Mouse (Mus musculus) A20 (cell line): Measurements from ENCODE around the gene Wrnip1.

Experiments
- DNase-seq: peaks from one replicate; pipeline ENCODE4 v3.0.0-alpha.2; 2011; ENCODE audit warnings: low read depth, low spot score

Wrnip1 gene

DNA sequence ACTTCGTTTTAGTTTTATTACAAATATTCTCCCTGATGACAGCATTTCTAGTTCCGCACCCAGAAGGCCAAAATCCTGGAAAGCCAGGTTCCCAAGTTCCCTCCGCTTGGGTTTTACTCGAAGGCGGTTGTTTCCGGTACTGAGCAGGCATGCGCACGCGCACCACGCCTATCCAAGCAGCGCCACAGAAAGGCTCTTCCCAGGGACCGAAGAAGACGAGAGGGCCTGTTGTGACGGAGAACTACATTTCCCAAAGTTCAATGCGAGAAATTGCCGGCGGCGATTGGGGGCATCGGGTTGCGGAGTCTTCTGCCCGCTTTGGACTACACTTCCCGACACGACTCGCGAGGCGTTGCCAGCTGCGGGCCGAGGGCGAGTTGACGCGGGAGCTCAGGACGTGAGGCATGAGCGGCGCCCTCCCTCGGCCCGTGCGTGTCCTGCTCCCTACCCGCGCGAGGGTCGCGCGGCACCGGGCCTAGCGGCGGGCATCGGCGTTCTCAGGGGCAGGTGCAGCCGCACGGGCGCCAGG, at the start of gene Wrnip1:
Gene Wrnip1, plus strand, starts transcription at position 346 of the 529 bp plus-strand sequence.
- peak; percentile 98 for DNase-seq

- no peak for DNase-seq
Observed at GRCm38 (mm10) chr13:32752066-32752657, 49.7 kb upstream of the Wrnip1 start.

DNA sequence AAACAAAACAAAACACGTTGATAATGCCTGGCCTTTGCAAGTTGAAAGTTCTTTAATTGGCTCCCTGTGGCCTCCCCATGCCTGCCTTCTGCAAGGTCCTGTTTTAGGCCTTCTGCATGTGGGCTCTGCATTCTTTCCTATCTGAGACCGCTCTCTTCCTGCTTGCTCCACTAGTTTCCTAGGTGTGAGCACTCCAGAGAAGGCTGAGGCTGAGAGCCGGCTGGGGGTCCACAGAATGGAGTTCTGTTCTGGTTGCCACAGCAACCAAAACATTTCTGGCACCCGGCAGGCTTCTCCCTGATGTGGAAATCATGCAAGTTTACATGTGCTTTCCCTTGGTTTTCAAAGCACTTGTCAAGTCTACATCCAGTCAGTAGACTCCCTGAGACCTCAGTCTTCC, 42.8 kb upstream of the Wrnip1 start:
- no peak for DNase-seq

DNA sequence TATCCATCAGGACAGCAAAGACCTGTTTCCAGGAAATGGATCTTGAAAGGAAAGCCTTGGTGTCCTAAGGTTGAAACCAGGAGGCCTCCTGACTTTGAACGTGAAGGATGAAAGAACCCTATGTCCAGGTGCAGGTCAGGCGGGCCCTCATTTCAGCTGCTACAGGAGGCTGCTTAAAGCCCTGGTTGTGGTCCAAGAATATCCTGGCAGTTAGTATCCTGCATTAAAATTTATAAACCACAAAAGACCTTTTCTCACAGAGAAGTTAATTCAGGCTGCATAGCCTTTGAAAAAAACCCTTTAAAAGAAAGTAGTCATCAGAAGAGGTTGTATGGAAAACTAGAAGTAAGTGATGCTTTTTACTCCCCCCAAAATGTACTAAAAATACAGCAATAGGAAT, 41.0 kb upstream of the Wrnip1 start:
- DNase-seq: no peak

DNA sequence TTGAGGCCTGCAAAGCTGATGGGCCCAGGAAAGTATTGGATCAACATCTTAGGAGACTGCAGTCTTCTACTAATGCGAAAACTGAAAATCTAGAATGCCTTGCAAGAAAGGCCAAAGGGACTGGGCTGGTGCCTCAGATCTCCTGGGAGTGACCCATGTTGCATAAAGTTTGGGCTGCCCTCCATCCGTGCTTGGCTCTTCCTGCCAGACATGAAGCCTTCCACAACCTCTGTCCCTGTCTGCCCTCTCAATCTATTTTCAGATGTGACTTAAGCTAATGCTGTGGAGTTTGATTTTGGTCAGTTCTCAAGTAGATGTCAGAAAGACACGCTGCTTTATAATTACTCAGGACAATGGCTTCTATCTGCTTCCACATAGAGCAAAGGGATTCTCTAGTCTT, 38.7 kb upstream of the Wrnip1 start:
- DNase-seq: no peak

- no peak for DNase-seq
Observed at GRCm38 (mm10) chr13:32764448-32764847, 37.4 kb upstream of the Wrnip1 start.

GRCm38 (mm10) chr13:32768104-32768503, 33.7 kb upstream of the Wrnip1 start:
- peak; percentile 61 for DNase-seq

- DNase-seq: no peak
Observed at GRCm38 (mm10) chr13:32769960-32770359, 31.9 kb upstream of the Wrnip1 start.

DNA sequence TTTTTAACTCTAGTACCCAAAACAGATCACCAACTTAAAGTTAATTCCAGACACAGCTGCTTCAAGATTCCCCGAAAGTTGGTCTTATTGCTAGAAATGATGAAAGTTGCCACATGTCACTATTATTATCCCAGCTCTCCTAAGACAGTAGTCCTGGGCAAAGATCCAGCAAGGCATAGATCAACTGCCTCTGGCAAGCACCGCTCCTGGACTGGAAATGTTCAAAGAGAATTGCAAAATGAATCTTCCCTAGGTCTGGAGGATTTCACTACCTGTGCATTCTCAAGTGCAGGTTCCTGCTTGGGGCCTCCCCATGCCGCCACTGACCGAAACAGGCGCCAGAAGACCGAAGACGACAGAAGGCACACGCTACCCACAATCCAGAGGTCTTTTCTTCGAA, 25.9 kb upstream of the Wrnip1 start:
- no peak for DNase-seq

DNA sequence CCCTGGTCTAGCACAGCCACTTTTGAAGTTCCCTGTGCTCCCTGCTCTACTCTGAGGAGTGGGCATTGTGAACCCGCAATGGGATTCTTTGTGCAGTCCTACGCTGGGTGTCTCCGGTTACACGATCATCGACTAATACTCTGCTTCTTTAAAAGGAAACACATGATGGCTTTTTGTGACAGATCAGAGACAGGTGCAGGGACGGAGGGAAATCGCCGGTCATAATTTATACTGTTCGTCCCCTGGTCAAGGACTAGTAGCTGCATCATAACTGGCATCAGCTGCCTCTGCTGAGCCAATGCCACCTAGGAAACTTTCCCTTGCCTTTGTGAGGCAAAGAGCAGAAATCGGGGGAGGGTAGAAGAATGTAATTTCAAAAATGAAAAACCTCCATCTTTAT, 25.5 kb upstream of the Wrnip1 start:
- DNase-seq: no peak

DNA sequence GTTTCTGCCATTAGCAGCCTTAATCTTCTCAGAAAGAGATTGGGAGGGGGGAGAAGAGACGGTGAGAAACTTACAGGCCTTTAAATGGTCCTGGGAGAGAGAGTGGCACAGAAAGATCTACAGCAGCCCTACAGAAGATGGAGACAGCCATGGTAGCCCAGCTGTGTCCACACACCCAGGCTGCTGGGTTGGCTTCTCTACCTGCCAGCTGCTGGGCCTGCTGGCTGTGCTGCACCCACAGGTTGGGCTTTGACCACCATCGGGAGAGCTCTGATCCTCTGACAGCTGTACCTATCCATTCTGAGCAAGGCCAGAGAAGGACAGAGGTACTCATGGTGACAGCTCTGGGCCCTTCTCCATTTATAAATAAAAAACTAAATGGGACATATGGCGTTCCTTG, 23.0 kb upstream of the Wrnip1 start:
- no peak for DNase-seq

DNA sequence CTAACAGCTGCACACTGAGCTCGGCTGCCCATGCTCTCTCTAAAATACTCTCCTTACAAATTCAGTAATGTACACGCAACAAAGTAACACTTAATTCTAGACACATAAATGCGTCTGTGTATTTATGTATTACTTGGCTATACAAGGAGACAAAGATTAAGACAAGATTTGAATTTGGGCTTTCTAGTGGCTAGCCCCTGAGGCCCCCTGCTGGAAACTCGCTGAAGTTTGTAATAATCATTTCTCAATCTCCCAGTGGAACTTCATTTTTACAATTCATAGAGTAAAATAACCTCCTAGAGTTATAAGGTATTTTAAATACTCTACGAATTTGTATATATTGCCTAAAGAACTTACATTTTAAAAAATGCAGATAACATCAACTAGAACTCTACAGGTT, 18.8 kb upstream of the Wrnip1 start:
- peak; percentile 15 for DNase-seq

- DNase-seq: no peak
Observed at GRCm38 (mm10) chr13:32783816-32784215, 18.0 kb upstream of the Wrnip1 start, which contains the start of gene Mylk4. TSS of gene Mylk4 (minus strand) at chr13:32783954.

DNA sequence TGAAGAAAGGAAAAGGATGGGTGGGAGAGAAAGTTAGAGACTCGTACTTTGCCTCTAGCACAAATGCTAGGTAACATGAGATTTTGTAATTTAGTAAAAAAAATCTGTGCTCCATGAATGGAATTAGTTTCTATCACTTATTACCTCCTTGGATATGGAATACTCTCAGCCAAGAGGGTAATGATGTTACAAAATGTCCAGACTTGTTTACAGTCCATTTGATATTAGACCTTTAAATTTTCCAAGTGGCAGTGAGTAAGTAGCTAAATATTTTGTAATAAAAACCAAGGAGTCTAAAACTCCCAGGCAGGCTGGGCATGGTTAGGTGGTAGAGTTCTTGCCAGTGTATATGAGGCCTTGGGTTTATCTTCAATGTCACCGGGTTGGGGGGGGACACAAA, 14.3 kb upstream of the Wrnip1 start:
- no peak for DNase-seq

DNA sequence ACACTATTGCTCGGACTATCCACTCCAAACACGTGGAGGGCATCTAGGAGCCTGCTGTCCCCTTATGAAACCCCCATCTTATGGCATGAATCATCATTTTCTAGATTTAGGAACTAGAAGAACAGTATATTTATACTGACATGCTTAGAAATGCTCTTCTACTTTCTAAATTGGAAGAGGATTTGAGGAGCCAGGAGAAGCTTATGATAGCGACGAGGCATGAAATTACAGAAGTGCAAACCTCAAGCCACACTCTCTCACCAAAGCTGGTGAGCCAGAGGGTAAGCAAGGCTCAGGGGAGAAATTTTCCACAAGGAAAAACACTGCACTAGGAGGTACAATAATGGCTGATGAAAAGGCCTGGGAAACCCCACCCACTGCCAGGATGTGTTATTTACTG, 12.1 kb upstream of the Wrnip1 start:
- no peak for DNase-seq

DNA sequence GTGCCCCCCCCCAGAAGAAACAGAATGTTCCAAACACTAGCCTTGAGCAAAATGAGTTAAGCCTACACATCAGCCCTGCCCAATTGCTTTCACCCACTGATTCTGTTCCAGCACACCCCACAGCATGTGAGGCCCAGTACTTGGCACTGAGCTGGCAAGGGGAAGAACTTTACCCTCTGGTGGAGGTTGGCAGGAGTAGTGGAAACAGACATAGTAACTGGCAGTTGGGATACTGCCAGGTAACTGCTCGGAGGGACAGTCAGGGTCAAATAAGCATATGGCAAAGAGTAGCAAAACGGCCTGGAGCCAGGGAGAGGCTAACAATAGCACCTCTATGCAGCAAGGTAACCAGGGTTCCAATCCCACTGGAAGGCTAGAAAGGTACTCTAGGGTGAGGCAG, 7.2 kb upstream of the Wrnip1 start:
- no peak for DNase-seq

DNA sequence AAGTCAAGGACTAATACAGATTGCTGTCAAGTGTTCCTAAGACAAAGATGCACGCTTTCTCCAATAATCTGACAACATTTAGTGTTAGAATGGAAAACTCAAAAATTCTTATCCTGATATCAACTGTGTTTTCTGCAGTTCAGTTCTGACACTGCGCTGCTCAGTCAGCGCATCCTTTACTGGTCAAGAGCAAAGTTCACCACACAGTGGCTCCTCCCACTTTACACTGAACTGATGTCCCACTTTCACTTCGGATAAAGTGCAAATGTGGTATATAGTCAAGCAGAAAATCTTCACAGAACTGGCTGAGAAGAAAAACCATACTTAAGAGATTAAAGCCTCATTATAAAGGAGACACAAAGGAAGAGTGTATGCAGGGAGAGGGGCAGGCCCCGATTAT, 6.7 kb upstream of the Wrnip1 start:
- no peak for DNase-seq

DNA sequence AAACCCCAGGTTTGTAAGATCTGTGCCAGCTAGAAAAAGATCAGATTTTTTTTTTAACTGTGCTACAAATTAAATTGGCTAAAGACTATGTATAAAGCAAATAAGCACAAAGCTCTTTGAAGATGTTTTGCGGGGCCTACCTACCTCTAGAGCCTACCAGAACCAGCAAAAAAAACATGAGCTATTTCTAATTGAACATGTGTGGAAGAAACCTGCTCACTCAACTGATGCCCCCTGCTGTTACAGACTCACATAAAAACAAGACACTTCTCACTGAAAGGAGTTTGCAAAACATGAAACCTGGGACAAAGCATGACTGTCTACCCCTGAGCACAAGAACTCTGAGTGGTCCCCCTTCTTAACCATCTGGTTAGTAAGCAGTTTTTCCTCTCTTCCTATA, 4.8 kb upstream of the Wrnip1 start:
- DNase-seq: no peak

GRCm38 (mm10) chr13:32799131-32799530, 2.7 kb upstream of the Wrnip1 start:
- peak; percentile 41 for DNase-seq

GRCm38 (mm10) chr13:32800859-32801258, 979 bp upstream of the Wrnip1 start:
- peak; percentile 85 for DNase-seq

DNA sequence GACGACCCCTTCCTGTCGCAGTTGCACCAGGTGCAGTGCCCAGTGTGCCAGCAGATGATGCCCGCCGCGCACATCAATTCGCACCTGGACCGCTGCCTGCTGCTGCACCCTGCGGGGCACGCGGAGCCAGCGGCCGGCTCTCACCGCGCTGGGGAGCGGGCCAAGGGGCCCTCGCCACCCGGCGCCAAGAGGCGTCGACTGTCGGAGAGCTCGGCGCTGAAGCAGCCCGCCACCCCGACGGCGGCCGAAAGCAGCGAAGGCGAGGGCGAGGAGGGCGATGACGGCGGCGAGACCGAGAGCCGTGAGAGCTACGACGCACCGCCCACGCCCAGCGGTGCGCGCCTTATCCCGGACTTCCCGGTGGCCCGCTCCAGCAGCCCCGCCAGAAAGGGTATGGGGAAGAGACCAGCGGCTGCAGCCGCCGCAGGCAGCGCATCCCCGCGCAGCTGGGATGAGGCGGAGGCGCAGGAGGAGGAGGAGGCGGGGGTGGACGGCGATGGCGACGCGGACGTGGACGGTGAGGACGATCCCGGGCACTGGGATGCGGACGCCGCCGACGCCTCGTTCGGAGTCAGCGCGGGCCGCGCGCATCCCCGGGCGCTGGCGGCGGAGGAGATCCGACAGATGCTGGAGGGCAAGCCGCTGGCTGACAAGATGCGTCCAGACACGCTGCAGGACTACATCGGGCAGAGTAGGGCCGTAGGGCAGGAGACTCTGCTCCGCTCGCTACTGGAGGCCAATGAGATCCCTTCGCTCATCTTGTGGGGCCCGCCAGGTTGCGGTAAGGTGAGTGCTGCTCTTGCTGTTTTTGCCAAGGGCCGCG, 632 bp downstream of the Wrnip1 start, which contains the start of gene D930007J09Rik:
Gene D930007J09Rik, minus strand, starts transcription at position 591 of the 823 bp plus-strand sequence.
- no peak for DNase-seq

DNA sequence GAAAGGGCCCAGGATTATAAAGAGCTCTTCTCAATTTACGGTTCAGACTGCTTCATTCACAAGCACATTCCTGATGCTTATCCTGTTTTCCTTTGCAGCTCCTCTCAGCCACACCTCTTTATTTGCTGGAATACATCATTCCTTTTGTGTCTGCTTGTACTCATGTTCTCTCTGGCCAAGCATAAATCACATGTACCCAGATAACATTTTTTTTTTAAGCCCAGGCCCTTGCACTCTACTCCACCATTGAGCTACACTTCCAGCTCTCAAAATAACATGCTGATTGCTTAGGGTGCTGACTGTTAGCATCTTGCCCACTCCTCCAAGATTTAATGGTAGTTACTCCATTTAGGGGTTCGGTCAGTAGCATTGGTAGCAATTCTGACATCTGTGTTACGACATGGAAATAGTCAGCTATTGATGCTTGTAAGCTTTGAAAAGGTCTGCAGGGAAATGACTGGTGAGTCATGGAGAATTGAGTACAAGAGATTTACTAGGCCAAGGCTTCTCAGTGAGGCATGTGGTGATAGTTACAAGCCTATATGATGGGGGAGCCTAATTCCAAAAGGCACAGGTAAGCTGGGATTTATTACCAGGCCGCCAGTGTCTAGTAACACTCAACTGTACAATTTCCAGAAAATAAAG, 2.0 kb downstream of the Wrnip1 start:
- no peak for DNase-seq
